Mouse (Mus musculus): ENCODE data around the gene Nudt14.

DNA sequence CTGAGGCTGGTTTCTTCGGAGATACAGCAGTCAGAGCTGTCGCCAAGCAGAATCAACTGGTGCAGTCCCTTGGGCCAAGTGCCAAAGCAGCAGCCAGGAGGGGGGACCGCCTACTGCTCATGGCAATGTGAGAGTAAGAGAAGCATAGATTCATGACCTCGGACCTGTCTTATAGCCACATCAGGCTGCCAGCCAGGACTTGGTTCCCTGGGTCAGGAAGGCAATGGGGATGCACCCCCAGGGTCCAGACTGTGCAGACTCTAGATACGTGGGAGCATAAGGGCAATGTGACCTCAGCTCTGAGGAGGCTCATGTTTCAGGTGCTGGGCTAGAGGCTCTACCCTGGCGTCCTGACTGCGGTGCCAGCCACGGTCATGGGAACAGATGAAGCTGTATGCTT is 38.0 kb downstream of the Nudt14 start:
- TF ChIP-seq POLR2A (IDR thresholded peaks at IDR 0.05; ENCODE audit: low read depth, low read length), result no peak
- TF ChIP-seq CTCF (conservative IDR thresholded peaks at IDR 0.05; ENCODE audit: insufficient read depth, insufficient read length, low read depth, low read length), result no peak
